Mouse (Mus musculus): ENCODE measurements around the gene Zfp36. TPM values are rescaled to one million over a fixed set of nuclear protein-coding genes. Genes with fewer than 3 reads are reported as not detected.
A peak's percentile ranks its signal among the peaks of the same experiment; 100 is the strongest.
"Not testable (repeated sequence)": the region's sequence is repeated elsewhere in the genome, so short reads cannot be mapped to it uniquely, and the experiment has no call there.

The Zfp36 gene
- polyA plus RNA-seq, 1 experiment from 2014 or later = 37.3 TPM

DNA sequence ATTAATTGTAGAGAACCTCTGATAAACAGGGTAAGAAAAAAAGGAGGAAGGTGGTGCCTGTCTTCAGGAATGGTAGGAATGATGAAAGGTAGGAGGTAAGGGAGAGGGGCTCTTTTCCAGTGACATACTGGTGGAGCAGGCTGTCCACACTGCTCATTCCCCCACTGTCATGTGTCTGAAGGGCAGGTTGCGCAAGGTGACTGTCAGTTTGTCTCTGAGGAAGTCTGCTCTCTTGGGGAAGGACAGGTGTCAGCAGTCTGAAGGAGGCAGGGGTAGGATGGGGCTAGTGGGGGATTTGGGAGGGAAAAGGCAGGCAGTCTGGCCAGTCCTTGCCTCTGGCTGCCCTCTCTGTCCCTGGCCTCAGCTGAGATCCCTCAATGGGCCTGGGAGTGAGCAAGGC, 21.0 kb upstream of the Zfp36 start:
- ATAC-seq = no peak
- Histone ChIP-seq H3K9ac (ENCODE audit: low read depth, low read length) (no peak overlapping the region), H3K9me3 (ENCODE audit: control insufficient read depth, low read length) (no peaks in the 10 kb centered on the region), H3K36me3 (ENCODE audit: control insufficient read depth, insufficient read depth, low read length) (peaks cover 22% of the 10 kb centered on the region), H3K27me3 (replicated peaks; ENCODE audit: control insufficient read depth, insufficient read depth, low read length) (no peaks in the 10 kb centered on the region), H3K27ac (ENCODE audit: low read length) (no peak overlapping the region), H3K4me1 (ENCODE audit: control insufficient read depth, insufficient read depth, low read length) (no peaks in the 10 kb centered on the region), H3K4me2 (ENCODE audit: low read depth, low read length) (no peak overlapping the region), H3K4me3 (ENCODE audit: low read length) (no peak overlapping the region)
- 100% methylated on average over 1 of the region's 1 CpGs for WGBS

DNA sequence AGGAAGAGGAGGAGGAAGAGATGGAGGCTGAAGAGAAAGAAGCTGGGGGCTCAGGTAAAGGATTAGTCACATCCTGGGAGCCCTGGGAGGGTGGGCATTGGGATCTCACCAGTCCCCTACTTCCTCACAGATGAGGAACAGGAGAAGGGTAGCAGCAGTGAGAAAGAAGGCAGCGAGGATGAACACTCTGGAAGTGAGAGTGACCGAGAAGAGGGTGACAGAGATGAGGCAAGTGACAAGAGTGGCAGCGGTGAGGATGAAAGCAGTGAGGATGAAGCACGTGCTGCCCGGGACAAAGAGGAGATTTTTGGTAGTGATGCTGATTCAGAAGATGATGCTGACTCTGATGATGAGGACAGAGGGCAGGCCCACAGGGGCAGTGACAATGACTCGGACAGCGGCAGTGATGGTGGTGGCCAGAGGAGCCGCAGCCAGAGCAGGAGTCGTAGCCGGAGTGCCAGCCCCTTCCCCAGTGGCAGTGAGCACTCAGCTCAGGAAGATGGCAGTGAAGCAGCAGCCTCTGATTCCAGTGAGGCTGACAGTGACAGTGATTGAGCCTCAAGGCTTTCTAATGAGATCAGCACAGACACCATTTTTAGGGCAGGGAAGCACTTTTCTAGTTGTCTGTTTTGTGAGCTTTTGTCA, 18.8 kb upstream of the Zfp36 start:
- WGBS = 92% methylated on average over 10 of the region's 10 CpGs
- Histone ChIP-seq H3K4me1 (ENCODE audit: control insufficient read depth, insufficient read depth, low read length) (peaks cover 1% of the 10 kb centered on the region), H3K36me3 (ENCODE audit: control insufficient read depth, insufficient read depth, low read length) (peaks cover 14% of the 10 kb centered on the region), H3K9me3 (ENCODE audit: control insufficient read depth, low read length) (no peaks in the 10 kb centered on the region), H3K27ac (ENCODE audit: low read length) (no peak overlapping the region), H3K4me2 (ENCODE audit: low read depth, low read length) (no peak overlapping the region), H3K4me3 (ENCODE audit: low read length) (no peak overlapping the region), H3K9ac (ENCODE audit: low read depth, low read length) (no peak overlapping the region), H3K27me3 (replicated peaks; ENCODE audit: control insufficient read depth, insufficient read depth, low read length) (no peaks in the 10 kb centered on the region)
- no peak for ATAC-seq

DNA sequence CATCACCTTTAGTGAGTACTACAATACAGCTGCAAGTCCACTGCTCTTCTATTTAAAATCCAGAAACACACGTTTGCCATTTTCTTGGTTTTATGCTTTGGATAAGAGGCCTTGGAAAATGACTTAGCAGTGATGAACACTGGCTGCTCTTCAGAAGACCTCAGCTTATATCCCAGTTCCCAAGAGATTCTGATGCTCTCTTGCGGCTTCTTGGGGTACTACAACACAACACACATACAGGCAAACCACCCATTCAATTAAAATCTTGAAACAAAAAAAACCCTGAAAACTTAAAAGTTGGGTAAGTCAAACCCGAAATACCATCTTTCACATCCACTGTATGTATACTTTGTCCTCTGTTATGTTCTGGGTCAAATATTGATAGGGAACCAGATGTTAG, 17.9 kb upstream of the Zfp36 start:
- H3K27ac ChIP-seq (ENCODE audit: low read length) = no peak overlapping the region
- no peak overlapping the region for H3K4me3 ChIP-seq (ENCODE audit: low read length)
- H3K36me3 ChIP-seq (ENCODE audit: control insufficient read depth, insufficient read depth, low read length) = peaks cover 12% of the 10 kb centered on the region
- no peak overlapping the region for H3K9ac ChIP-seq (ENCODE audit: low read depth, low read length)
- no peaks in the 10 kb centered on the region for H3K27me3 ChIP-seq (replicated peaks; ENCODE audit: control insufficient read depth, insufficient read depth, low read length)
- no peak overlapping the region for H3K4me2 ChIP-seq (ENCODE audit: low read depth, low read length)
- 71% methylated on average over 3 of the region's 3 CpGs for WGBS
- ATAC-seq = no peak
- H3K4me1 ChIP-seq (ENCODE audit: control insufficient read depth, insufficient read depth, low read length) = peaks cover 6% of the 10 kb centered on the region
- no peaks in the 10 kb centered on the region for H3K9me3 ChIP-seq (ENCODE audit: control insufficient read depth, low read length)

DNA sequence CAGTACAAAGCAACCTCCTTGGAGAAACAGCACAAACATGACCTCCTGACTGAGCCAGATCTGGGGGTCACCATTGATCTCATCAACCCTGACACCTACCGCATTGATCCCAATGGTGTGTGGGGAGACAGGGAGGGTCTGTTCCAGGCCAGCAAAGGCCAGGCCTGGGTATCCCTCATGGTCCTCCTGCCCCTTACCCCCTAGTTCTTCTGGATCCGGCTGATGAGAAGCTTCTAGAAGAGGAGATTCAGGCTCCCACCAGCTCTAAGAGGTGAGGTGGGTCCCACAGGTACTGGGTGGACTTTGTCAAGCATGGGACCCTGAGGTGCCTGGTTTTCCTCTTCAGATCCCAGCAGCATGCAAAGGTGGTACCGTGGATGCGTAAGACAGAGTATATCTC, 15.4 kb upstream of the Zfp36 start:
- no peak for ATAC-seq
- Histone ChIP-seq H3K4me2 (ENCODE audit: low read depth, low read length) (no peak overlapping the region), H3K27me3 (replicated peaks; ENCODE audit: control insufficient read depth, insufficient read depth, low read length) (no peaks in the 10 kb centered on the region), H3K9ac (ENCODE audit: low read depth, low read length) (no peak overlapping the region), H3K36me3 (ENCODE audit: control insufficient read depth, insufficient read depth, low read length) (peaks cover 12% of the 10 kb centered on the region), H3K9me3 (ENCODE audit: control insufficient read depth, low read length) (no peaks in the 10 kb centered on the region), H3K27ac (ENCODE audit: low read length) (no peak overlapping the region), H3K4me3 (ENCODE audit: low read length) (no peak overlapping the region), H3K4me1 (ENCODE audit: control insufficient read depth, insufficient read depth, low read length) (peaks cover 12% of the 10 kb centered on the region)
- WGBS = 94% methylated on average over 4 of the region's 4 CpGs

DNA sequence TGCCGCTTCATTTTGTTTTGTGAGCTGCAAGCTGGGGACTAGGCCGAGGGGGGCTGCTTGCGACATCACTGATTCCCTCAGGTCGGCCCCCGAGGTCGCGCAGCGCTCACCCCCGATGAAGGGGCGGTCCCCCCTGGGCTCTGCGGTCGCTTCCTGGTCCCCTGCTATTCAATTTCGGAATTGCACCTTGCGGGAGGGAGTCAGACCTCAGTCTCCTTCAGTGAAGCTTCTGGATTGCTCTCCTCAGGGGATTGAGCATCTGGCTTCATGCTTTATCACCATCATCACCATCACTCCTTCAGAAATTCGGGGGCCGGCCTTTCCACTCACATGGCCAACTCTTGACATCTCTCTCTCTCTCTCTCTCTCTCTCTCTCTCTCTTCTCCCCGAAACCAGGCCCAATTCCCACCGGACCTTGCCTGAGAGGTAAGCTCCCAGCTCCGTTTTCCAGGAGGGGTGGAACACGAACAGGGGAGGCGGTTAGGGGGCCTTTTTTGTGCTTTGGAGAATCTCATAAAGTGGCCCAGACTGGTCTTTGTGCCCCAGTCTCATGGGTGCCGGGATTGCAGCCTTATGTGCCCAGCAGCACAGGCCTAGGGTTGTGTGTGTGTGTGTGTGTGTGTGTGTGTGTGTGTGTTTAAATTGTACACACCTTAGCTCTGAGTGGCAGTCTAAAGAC, 13.4 kb upstream of the Zfp36 start:
- Histone ChIP-seq H3K4me1 (ENCODE audit: control insufficient read depth, insufficient read depth, low read length) (peaks cover 12% of the 10 kb centered on the region), H3K4me2 (ENCODE audit: low read depth, low read length) (peak overlapping the region; percentile 92), H3K36me3 (ENCODE audit: control insufficient read depth, insufficient read depth, low read length) (peaks cover 16% of the 10 kb centered on the region), H3K27ac (ENCODE audit: low read length) (peak overlapping the region; percentile 53), H3K27me3 (replicated peaks; ENCODE audit: control insufficient read depth, insufficient read depth, low read length) (no peaks in the 10 kb centered on the region), H3K9me3 (ENCODE audit: control insufficient read depth, low read length) (no peaks in the 10 kb centered on the region), H3K9ac (ENCODE audit: low read depth, low read length) (peak overlapping the region; percentile 80), H3K4me3 (ENCODE audit: low read length) (peak overlapping the region; percentile 71)
- no peak for ATAC-seq
- 5% methylated on average over 22 of the region's 22 CpGs for WGBS

DNA sequence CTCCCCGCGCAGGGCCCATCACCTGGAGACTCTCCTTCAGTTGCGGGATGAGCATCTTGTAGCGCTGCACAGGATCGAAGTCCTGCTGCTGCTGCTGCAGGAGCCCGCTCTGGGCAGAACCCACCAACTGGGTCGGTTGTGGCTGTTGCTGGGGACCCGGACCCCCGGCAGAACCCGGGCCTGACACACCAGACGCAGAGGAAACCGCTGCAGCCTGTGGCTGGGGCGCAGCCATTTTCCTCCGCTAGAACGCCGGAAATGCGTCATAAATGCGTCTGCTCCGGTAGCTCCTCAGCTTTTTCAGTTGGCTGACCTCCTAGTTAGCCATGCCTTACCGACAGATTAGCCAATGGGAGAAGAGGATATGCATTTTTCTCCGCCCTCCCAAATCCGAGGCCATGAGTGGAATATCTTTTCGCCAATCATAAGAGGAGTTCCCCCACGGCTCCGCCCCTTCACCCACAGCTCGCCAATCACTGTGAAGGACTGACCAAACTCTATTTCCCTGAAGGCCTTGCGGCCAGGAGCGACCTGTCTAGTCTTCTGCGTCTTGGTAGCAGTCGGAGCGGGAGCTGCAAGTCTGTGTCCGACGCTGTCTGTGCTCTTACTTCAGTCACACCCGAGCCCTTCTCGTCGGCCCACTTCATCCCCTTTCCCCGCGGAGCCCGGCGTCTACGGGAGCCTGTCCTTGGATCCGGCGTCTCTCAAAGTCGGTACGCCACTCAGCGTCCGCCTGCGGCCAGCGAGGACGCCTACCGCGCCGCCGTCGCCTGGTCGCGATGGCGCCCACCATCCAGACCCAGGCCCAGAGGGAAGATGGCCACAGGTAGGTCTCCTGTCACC, 12.6 kb upstream of the Zfp36 start, which contains the start of the genes Med29 and Paf1:
Med29 (minus strand) TSS at position 280 of the 843 bp plus-strand sequence.
Paf1 (plus strand) TSS at position 523 of the 843 bp plus-strand sequence.
- peak within 1 kb of the TSS; percentile 86 for H3K9ac ChIP-seq (ENCODE audit: low read depth, low read length)
- 0% methylated on average over 58 of the region's 58 CpGs for WGBS
- peaks cover 12% of the 10 kb centered on the region for H3K4me1 ChIP-seq (ENCODE audit: control insufficient read depth, insufficient read depth, low read length)
- H3K4me3 ChIP-seq (ENCODE audit: low read length) = peak within 1 kb of the TSS; percentile 71
- H3K36me3 ChIP-seq (ENCODE audit: control insufficient read depth, insufficient read depth, low read length) = peaks cover 17% of the 10 kb centered on the region
- ATAC-seq = peak; percentile 98
- no peaks in the 10 kb centered on the region for H3K27me3 ChIP-seq (replicated peaks; ENCODE audit: control insufficient read depth, insufficient read depth, low read length)
- H3K9me3 ChIP-seq (ENCODE audit: control insufficient read depth, low read length) = no peaks in the 10 kb centered on the region
- peak within 1 kb of the TSS; percentile 92 for H3K4me2 ChIP-seq (ENCODE audit: low read depth, low read length)
- peak within 1 kb of the TSS; percentile 53 for H3K27ac ChIP-seq (ENCODE audit: low read length)

DNA sequence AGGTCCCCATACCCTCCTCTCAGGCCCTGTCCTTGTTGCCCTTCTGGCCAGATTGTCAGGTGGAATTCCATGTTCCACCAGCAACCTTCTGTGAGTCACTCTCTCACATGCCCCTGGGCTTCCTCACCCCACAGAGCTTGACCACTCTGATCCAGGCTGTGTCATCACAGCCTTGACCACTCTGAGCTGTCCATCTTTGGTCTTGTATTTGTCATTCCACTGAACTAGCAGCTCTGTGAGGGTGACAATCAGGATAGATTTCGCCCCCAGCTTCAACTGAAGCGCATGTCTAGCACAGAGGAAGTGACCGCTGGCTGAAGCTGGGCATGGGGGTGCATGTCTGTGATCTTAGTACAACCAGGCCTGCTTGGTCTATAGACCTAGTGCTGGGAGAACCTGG, 10.3 kb upstream of the Zfp36 start:
- no peak overlapping the region for H3K9ac ChIP-seq (ENCODE audit: low read depth, low read length)
- H3K27ac ChIP-seq (ENCODE audit: low read length) = no peak overlapping the region
- H3K36me3 ChIP-seq (ENCODE audit: control insufficient read depth, insufficient read depth, low read length) = peaks cover 15% of the 10 kb centered on the region
- no peaks in the 10 kb centered on the region for H3K27me3 ChIP-seq (replicated peaks; ENCODE audit: control insufficient read depth, insufficient read depth, low read length)
- ATAC-seq = no peak
- WGBS = 97% methylated on average over 3 of the region's 3 CpGs
- no peaks in the 10 kb centered on the region for H3K9me3 ChIP-seq (ENCODE audit: control insufficient read depth, low read length)
- H3K4me2 ChIP-seq (ENCODE audit: low read depth, low read length) = no peak overlapping the region
- H3K4me3 ChIP-seq (ENCODE audit: low read length) = no peak overlapping the region
- H3K4me1 ChIP-seq (ENCODE audit: control insufficient read depth, insufficient read depth, low read length) = peaks cover 16% of the 10 kb centered on the region

DNA sequence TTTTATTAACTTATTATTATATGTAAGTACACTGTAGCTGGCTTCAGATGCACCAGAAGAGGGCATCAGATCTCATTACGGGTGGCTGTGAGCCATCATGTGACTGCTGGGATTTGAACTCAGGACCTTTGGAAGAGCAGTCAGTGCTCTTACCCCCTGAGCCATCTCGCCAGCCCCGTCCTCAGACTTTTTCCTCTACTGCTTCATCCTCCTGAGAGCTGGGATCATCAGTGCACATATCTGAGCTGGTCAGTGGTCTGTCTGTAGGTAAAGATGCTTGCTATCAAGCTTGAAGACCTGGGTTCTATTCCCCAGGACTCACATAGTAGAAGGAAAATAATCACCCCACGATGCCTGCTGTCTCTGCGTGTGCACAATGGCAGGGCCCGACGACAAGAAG, 7.3 kb upstream of the Zfp36 start:
- H3K27ac ChIP-seq (ENCODE audit: low read length); H3K4me3 ChIP-seq (ENCODE audit: low read length); H3K4me2 ChIP-seq (ENCODE audit: low read depth, low read length); H3K9me3 ChIP-seq (ENCODE audit: control insufficient read depth, low read length); H3K27me3 ChIP-seq (replicated peaks; ENCODE audit: control insufficient read depth, insufficient read depth, low read length); ATAC-seq; H3K9ac ChIP-seq (ENCODE audit: low read depth, low read length): not testable (repeated sequence)
- 80% methylated on average over 7 of the region's 7 CpGs for WGBS
- peaks cover 15% of the 10 kb centered on the region for H3K36me3 ChIP-seq (ENCODE audit: control insufficient read depth, insufficient read depth, low read length)
- peaks cover 29% of the 10 kb centered on the region for H3K4me1 ChIP-seq (ENCODE audit: control insufficient read depth, insufficient read depth, low read length)

DNA sequence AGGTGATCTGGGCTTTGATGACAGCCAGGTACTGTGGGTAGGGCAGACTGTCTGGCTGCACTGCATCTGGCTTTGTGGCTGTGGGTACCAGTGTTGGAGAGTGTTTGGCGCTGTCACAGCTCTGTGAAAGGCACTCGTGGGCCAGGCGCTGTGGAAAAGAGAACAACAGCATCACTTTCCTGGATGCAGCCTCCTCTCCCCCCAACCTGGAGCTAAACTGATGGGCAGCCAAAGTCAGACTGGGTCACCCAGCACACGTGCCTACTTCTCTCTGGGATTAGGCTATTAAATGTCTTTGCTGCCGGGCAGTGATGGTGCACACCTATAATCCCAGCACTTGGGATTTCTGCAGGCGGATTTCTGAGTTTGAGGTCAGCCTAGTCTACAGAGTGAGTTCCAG, 6.8 kb upstream of the Zfp36 start:
- H3K9ac ChIP-seq (ENCODE audit: low read depth, low read length); H3K4me3 ChIP-seq (ENCODE audit: low read length); ATAC-seq; H3K27ac ChIP-seq (ENCODE audit: low read length); H3K27me3 ChIP-seq (replicated peaks; ENCODE audit: control insufficient read depth, insufficient read depth, low read length); H3K4me2 ChIP-seq (ENCODE audit: low read depth, low read length); H3K9me3 ChIP-seq (ENCODE audit: control insufficient read depth, low read length): not testable (repeated sequence)
- Histone ChIP-seq H3K36me3 (ENCODE audit: control insufficient read depth, insufficient read depth, low read length) (peaks cover 15% of the 10 kb centered on the region), H3K4me1 (ENCODE audit: control insufficient read depth, insufficient read depth, low read length) (peaks cover 30% of the 10 kb centered on the region)
- WGBS = 78% methylated on average over 6 of the region's 6 CpGs
